Mouse (Mus musculus): ENCODE data around the gene Tedc2. TPM values are rescaled to one million over a fixed set of nuclear protein-coding genes. Genes with fewer than 3 reads are reported as not detected.
A peak's percentile ranks its signal among the peaks of the same experiment; 100 is the strongest.

The Tedc2 gene
- total RNA-seq, 2 experiments from 2014 or later = 13.8 to 17.6 TPM

DNA sequence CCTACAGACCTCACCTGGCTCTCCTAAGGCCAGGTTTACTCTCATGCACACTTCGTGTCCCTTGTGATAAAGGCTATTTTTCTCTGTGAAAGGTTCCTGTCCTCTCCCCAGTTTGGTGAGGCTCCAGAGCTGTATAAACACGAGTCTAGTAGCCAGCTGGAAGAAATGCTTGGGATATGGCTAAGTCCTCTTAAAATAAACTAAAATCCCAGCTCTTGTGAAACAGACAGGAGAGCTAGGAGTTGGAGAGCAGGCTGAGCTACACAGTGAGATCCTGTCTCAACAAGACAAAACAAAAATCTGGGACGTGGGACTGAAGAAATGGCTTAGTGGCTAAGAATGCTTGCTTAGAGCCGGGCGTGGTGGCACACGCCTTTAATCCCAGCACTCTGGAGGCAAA, 7.5 kb downstream of the Tedc2 start:
- DNase-seq (ENCODE audit: low spot score in 2 of 2) = no peak

DNA sequence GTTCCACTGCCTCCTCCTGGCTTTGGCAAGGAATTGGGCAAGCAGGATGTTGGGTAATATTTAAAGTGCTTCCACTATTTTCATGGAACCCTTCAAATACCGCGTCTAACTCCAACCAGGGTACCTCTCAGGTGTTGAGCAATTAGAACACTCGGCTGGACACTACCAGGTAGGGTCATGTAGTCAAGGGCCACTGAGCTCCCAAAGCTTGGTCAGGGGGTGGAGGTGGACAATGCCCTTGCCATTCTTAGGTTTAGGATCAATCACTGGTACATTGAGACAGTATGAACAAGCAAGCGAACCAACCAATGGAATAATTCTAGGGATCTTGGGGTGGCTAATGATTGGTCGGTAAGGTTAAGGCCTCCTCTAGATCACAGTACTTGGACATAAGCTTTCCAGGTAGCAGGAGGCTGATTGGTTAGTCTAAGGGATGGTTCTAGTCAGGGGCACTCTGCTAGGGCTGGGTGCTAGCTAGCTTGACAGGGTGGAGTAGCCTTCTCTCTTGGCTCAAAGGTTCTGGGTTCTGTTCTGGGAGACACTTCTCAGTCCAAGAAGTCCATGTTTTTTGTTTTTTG, 8.1 kb downstream of the Tedc2 start:
- no peak for DNase-seq (ENCODE audit: low spot score in 2 of 2)

DNA sequence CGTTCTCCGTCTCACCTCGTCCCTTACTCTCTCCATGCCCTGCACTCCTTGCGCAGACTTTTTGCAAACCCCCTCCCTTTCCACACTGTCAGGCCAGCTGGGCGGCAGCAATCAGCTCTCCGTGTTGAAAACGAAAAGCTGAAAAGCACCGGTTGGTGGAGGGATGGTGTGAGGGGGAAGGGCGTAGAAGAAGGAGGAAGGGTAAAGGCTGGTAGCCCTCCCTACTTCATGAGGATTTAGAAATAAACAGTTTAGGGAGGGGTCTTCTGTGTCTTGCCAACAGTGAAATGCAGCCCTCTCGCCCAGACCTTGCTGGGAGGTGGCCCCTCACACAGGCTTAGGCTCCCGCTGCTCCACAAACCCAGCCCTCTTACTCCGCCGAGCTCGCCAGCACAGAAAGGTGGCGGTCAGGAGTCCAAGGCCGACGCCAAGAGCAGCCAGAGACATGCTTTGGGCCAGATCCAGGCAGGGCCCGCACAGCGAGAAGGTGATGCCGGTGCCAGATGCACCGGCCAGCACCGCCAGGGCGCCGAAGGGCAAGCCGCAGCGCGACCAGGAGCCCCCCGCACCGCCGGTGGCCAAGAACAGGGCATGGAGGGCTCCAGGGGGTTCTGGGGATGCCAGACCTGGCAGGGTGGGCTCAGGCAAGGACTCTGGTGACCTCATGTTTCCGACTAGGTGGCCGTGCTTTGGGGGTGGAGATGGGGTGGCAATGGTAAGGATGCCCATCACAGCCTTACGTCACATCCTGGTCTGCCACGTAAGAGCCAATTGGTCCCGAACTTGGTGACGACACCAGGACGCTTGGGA, 8.8 kb downstream of the Tedc2 start:
- DNase-seq (ENCODE audit: low spot score in 2 of 2) = peak in 1 of 2 experiments; percentile 38

DNA sequence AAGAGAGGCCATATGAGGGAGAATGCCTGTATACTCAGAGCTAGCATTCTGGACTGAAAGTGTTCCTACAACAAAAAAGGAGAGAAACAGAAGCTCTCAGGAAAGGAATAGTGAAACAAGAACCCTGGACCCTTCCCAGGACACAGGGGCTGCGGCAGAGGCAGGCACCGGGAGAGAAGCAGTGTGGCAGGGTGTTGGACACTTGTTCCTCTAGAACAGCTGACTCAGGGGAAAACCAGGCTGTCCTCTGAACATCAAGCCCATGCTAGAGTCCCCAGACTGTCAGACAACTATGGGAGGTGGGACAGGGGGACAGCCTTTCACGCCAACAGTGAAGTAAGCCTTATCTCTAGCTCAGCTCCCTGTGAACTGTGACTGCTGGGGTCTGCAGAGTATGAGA, 10.1 kb downstream of the Tedc2 start:
- DNase-seq (ENCODE audit: low spot score in 2 of 2) = no peak

DNA sequence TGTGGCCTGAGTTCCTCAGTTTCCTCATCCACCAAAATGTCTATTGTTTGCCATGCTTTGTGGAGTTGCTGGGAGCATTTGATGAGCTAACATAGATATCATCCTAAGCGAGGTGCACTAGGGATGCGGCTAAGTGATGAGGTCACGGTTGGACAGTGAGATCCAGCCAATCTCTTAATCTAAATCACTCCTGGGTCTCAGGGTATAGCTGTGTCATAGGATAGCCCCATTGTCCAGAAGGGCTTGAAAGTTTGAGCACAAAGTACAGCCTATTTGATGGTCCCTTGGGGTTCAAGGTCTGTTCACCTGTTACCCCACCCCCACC, 10.8 kb downstream of the Tedc2 start:
- no peak for DNase-seq (ENCODE audit: low spot score in 2 of 2)

DNA sequence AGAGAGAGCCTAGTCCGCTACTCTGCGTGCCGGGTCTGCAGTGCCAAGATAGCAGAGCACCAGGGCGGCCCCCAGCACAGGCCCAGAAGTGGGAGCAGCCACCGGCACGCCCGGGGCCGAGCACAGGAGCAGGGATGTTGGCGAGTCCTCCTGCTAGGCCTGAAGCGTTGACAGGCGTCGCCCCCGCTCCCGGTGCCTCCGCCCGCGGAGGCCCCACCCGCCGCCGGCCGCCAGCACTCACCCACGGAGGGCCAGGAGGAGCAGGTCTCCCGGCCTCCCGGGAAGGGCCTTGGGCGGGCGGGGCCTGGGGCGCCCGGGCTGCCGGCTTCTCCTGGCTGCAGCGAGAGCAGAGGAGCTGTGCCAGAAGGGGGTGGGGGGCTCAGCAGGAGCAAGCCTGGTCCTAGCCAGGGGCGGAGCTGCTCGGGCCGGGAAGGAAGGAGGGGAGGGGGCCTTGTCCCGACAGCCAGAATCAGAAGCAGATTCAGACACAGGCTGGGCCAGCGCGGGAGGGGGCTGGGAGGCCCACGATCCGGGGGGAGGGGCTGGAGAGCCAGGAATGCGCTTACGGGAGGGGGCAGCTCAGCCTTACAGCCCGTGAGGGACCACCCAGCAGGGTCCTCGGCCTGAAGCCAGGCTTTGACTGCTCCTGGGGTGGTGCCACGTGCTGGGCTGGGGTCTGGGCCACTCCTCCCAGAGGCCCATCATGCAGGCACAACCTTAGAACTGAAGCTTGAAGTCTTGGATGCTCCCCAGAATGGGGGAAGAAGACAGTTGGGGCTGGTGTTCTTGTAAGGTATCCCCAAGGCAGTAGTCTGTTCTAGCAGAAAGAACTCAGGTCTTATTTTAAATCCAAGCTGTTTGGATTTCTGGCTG, 11.4 kb downstream of the Tedc2 start, which contains the start of gene Ntn3:
Gene Ntn3 (minus strand): TSS at position 489 of the 873 bp plus-strand sequence.
- peak in 1 of 2 experiments; percentile 24 for DNase-seq (ENCODE audit: low spot score in 2 of 2)

DNA sequence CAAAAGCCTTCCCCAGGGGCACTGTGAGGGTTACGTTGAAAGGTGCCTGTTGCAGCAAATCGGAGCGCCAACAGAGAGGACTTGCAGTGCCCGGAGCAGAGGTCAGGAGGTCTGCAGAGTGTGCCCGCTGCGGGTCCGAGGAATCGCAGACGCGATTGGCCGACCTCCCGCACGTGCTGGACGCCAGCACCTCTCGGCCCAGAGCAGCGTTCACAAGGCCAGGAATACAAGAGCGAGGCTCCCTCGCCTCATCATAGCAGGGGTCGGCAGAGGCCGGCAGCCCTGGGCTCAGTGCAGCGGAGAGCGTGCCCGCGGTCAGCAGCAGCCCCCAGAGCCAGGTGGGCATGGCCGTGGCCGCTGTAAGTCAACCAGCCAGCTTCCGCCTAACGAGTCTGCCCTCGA, 12.0 kb downstream of the Tedc2 start:
- no peak for DNase-seq (ENCODE audit: low spot score in 2 of 2)

DNA sequence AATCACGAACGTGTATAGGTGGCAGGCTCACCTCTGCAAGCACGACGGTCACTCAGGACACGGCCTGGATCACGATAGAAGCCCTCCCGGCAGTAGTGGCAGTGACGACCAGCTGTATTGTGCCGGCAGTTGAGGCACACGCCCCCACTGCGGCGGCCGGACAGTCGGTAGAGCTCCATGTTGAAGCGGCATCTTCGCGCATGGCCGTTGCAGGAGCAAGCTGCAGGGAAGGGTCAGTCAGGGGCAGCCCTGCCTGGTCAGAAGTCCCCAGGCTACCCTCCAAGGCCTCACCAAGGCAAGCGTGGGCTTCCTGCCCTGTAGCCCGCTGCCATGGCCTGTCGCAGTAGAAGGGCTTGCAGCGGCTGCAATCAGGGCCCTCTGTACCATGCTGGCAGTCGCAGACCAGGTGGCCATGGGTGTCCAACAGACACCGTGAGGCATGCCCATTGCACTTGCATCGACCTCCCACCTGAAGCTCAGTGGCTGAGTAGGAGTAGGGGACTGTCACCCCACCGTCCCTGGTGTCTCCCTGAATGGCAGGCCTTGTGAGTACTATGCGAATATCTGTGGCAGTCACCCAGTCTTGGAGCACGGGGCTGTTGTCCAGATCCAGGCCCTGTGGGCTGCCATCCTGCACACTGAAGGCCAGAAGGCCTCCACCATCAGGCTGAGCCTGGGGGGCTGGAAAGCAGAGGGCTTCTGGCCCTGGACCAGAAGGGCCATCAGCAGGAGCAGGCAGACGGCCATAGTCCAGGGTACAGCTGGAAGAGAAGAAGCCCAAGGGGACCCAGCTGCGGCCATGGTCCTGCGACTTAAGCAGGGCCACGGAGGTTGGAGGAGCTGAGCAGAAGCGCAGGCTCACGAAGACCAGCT, 12.6 kb downstream of the Tedc2 start:
- DNase-seq (ENCODE audit: low spot score in 2 of 2) = no peak

DNA sequence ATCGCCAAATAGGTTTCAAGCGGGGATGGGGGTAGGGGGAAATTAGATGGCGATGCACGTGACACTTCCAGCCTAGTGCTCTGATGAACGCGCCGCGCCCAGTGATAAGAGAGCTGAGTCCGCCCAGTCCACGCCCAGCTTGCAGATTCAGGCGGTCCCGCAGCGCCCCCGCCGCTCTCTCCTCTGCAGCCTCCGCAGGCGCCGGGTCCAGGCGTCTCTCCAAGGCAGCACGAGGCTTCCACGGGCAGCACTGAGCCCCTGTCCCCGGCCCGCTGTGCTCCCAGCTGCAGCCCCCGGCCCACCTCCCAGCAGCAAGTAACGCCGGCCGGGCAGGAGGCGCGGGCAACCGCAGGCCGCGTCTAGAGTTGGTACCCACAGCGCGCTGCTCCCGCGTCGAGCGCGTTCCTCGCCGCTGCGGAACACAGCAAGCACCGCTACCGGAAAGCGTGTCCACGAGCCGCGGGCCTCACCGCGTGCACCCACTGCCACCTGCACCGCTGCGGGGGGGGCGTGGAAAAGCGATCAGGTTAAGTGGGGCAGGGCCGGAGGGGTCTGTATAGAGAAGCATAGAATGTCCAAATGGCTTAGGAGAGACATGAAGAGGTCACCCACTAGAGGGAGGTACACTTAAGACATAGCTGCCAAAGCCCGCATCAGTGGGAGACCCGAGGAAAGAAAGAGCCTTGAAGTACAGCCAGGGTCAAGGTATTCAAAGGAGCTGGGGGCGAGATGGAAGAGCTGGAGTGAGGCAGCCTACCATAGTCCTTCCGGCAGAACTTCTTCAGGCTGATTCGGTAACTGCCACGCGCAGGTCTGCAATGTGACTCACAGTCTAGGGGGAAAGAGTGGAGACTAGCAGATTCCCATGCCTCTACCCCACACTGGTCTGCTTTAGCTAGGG, 13.9 kb downstream of the Tedc2 start:
- DNase-seq (ENCODE audit: low spot score in 2 of 2) = no peak

DNA sequence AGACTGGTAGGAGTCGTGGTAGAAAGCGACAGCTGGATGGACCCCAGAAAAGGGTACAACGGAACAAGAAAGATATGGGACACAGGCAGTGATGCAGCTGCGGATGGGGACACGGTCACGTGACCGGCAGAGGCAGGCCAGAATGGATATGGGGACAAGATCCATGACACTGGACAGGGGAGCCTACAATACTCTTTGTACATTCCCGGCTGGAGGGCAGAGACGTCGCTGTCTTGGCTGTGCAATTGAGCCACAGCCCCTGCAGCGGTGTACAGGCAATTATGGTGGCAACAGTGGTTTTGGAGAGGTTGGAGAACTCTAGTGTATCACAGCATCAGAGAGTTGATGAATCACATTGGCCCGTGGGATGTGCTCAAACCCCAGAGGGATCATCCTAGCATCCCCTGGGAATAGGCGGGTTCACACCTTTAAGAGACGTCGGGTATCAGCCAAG, 14.7 kb downstream of the Tedc2 start:
- DNase-seq (ENCODE audit: low spot score in 2 of 2) = no peak

DNA sequence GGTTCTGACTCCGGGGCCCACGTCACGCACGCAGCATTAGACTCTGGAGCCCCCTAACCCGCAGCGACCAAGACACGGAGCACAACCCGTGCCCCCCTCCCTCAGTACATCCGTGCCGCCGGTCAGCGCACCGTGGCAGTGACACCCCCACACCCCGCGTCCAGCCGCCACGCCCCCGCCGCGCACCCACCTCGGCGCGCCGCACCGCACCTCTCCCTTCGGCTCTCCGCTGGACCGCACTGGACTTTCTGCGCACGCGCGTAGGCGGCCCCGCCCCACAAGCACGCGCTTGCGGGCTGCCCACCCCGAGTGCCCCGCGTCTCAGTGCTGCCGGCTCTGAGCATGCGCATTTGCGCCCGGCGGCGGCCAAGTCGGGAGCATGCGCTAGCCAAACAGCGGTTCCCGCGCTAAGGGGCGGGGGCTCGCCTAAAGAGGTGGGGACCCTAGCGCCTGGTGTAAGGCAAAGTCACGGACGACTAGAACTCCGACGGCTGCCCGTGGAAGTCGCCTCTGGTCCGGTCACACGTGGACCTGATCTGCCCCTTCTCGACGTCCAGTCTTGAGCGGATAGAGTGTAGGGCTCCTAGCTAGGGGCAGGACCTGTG, 15.3 kb downstream of the Tedc2 start, which contains the start of gene Tbc1d24:
Gene Tbc1d24 (minus strand): TSS at position 279 of the 605 bp plus-strand sequence.
- peak; percentile 83 to 84 for DNase-seq (ENCODE audit: low spot score in 2 of 2)

DNA sequence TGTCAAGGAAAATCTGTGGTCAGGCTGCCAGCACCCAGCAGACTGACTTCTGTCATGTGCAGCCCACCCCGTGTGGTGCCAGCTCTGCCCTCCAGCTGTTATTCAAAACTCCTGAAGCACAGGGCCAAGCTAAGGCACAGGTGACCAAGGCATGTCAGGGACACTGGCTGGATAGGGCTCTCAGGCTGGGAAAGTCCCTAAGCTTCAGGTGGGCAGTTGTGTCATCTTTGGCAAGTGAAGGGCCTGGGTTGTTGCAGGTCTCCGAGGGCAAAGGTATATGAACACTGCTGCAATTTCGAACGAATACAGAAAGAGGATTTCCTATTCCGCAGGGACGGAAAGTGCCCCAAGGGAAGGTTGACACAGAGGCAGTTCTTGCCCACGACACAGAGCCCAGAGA, 15.8 kb downstream of the Tedc2 start:
- no peak for DNase-seq (ENCODE audit: low spot score in 2 of 2)

DNA sequence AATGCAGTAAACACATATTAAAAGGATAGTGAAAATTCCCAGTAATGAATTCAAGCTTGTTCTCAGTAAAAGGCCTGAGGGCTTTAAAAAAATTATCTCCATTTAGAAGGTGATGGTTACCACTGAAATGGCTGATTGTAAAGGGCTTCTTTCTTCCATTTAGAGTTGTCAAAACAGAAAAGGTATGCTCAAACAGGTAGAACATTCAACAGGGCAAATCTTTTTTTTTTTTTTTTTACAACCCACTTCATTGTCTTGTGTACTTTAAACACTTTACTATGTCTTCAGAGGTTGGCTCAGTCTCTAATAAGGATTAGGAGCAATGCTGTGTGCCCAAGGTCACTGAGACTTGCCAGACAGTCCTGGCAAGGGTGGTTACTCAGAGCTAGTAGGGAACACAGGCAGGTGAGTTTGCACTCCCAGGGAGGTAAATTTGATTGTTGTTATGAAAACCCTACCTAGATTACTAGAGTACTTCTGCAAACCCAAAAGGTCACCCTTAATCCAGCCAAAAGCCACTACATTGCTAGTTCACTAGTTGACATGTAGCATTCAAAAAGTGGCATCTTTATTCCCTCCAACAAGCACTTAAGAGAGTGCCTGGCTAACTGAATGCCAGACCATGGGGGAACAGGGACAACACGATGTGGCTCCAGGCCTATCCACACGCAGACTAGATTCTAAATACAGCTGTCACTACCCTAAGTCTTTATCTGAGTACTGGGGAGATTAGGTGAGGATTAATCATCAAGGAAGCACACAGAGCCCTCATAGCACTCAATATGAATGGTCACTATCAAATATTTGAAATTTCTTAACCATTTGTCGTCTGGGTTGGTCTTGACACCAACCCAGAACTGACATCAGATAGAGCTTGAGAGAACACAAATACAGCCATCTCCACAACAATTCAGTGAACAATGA, 16.8 kb downstream of the Tedc2 start:
- no peak for DNase-seq (ENCODE audit: low spot score in 2 of 2)

DNA sequence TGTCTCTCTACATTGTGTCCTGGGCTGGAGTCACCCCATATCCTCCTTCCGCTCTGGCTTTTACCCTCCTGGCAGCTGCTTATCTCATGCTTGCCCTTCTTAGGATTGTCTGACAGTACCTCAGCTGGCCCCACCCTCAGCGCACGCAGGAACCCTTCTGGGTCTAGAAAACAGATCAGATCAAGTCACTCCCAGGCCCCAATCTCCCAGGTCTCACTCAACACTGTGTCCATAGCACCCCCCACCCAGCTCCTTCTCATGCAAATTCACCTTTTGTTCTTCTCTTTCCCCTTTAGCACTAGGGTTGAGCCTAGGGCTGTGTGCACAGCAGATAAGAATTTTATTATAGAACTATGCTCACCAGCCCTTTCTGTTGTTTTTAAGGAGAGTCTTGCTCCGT, 17.6 kb downstream of the Tedc2 start:
- no peak for DNase-seq (ENCODE audit: low spot score in 2 of 2)

DNA sequence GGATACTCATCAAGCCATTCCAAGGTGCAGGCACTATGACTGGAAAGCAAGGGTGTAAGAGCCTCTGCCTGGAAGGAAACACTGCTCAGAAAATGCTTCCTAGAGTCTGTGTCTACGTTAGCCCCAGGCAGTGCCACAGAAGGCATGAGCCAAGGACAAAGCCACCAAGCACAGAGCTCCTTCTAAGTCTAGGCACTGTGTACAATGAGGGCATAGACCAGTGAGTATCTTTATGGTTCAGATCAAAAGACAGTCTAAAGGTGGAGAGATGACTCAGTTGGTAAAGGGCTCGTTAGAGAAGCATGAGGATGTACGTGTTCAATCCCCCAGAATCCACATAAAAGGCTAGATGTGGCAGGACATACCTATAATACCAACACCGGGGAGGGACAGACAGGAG, 19.6 kb downstream of the Tedc2 start:
- DNase-seq (ENCODE audit: low spot score in 2 of 2) = no peak

DNA sequence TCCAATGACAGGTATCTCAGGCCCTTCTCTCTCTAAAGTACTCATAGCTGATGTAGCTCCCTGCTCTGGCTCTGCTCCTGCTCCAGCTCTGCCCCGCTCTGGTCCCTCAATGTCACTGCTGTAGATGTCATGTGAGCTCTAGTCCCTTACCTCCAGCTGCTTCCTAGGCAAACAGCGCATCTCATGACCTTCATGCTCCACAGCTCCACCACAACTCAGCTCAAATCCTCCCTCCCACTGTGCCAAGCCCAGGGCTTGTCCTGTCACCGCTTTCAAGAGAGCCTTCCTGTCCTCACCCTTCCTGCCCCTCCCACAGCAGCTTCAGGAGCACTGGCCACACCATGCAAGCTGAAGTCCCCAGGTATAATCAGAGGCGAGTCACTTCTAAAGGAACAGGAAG, 20.9 kb downstream of the Tedc2 start:
- DNase-seq (ENCODE audit: low spot score in 2 of 2) = no peak

DNA sequence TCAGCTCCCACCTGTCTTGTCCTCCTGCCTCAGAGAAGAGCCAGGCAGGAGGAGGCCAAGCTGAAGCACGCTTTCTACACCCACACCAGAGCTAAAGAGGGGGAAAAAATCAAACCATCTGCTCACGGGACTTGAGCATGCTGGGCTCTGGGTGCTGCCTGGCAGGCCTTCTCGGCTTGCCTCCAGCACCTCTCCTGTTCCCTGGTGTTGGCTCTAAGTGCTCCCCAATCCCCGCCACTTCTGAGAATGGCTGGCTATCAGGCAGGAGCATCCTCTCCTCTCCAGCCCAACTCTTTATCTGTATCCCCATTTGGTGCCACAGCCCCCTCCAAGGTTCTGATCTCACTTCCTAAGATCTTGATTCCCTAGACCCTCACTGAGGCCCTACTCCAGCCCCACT, 21.4 kb downstream of the Tedc2 start:
- DNase-seq (ENCODE audit: low spot score in 2 of 2) = no peak

Data from adrenal gland, postnatal 4 days (tissue).